Mouse (Mus musculus): Measurements from ENCODE around the gene Tmem129.

DNA sequence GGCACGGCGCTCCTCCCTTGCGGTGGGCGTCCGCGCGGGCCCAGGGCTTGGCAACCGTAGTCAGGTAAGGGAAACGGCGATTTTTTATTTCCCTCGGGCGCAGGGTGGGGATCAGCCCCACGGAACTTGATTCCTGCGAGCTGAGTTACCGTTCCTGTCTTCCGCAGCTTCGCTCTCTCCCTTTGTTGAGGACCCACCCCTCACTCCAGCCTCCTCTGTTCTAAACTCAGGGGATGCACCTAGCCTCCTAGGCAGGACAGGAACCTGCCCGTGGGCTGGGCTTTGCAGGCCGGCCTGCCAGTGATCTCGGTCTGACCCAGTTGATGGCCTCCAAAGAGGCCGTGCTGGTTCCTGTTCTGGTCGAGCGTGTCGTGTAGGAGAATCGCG lies 441 bp upstream of the Tmem129 start:
- TF ChIP-seq CTCF (IDR thresholded peaks at IDR 0.05; ENCODE audit: insufficient read depth, low read length) (no peak), POLR2A (IDR thresholded peaks at IDR 0.05; ENCODE audit: borderline replicate concordance, extremely low read depth, low read depth, low read length) (no peak)
